Mouse (Mus musculus) stomach, embryonic 14.5 days (tissue): ENCODE data around the gene Hnrnpu. TPM values are rescaled to one million over a fixed set of nuclear protein-coding genes. Genes with fewer than 3 reads are reported as not detected.

Source experiments
- ATAC-seq: fragments of 200-750 bp; cut with Nextera tagmentation; 2 replicates; pipeline ENCODE4 v1.8.0; 2017; ENCODE audit warnings: low read depth, moderate TSS enrichment; ENCODE audit not compliant: insufficient number of reproducible peaks, insufficient read depth, low FRiP score
- H3K27ac ChIP-seq: fragments of 300-500 bp; sonication (generic); 2 replicates; pipeline ENCODE4 v1.5.1; 2014; ENCODE audit warnings: mild to moderate bottlenecking, low read length, moderate library complexity, mixed read lengths
- H3K27me3 ChIP-seq: fragments of 300-500 bp; sonication (generic); 2 replicates; pipeline ENCODE4 v1.6.1; 2014; ENCODE audit warnings: low read length, control low read depth, mixed read lengths; ENCODE audit not compliant: control insufficient read depth, insufficient read depth
- H3K36me3 ChIP-seq: fragments of 300-500 bp; sonication (generic); 2 replicates; pipeline ENCODE4 v1.6.1; 2014; ENCODE audit warnings: mild to moderate bottlenecking, control low read depth, low read length, moderate library complexity, mixed read lengths; ENCODE audit not compliant: control insufficient read depth, insufficient read depth
- H3K4me1 ChIP-seq: fragments of 300-500 bp; sonication (generic); 2 replicates; pipeline ENCODE4 v1.6.1; 2014; ENCODE audit warnings: low read length, control low read depth, mixed read lengths; ENCODE audit not compliant: control insufficient read depth, insufficient read depth
- H3K4me2 ChIP-seq: fragments of 300-500 bp; sonication (generic); replicated peaks from 2 replicates; pipeline ENCODE4 v1.6.1; 2014; ENCODE audit warnings: low read depth, low read length, control low read depth
- H3K4me3 ChIP-seq: fragments of 300-500 bp; sonication (generic); 2 replicates; pipeline ENCODE4 v1.5.1; 2014; ENCODE audit warnings: low read depth, low read length, control low read depth
- H3K9ac ChIP-seq: fragments of 300-500 bp; sonication (generic); replicated peaks from 2 replicates; pipeline ENCODE4 v1.6.1; 2014; ENCODE audit warnings: low read depth, mild to moderate bottlenecking, control low read depth, low read length, moderate library complexity, mixed read lengths
- H3K9me3 ChIP-seq: fragments of 300-500 bp; sonication (generic); 2 replicates; pipeline ENCODE4 v1.6.1; 2016; ENCODE audit warnings: low read depth, low read length, control low read depth; ENCODE audit not compliant: control insufficient read depth
- WGBS: fragments of 180-500 bp; shearing (Covaris S2); extraction: QIAGEN DNeasy Blood & Tissue Kit; methylation state at CpG from one replicate; pipeline ENCODE4 v1.1.7; 2014; 5-methylcytosine and 5-hydroxymethylcytosine counted together
- polyA plus RNA-seq: library from polyadenylated mRNA; unstranded; fragments of >200 nt; fragmentation: Nextera tagmentation; extraction: Ambion mirVana; gene quantifications from 2 replicates; pipeline ENCODE4 v1.2.1, GENCODE M21; 2014

The Hnrnpu gene
- polyA plus RNA-seq, 1 experiment from 2014 or later, result 364 TPM

GRCm38 (mm10) chr1:178321730-178322357 is 15.8 kb downstream of the Hnrnpu start:
- H3K27me3 ChIP-seq, result no peaks in the 10 kb centered on the region
- H3K4me3 ChIP-seq, result no peak overlapping the region
- no peak for ATAC-seq
- no peak overlapping the region for H3K27ac ChIP-seq
- 60% methylated on average over 4 of the region's 4 CpGs for WGBS
- peaks cover 59% of the 10 kb centered on the region for H3K36me3 ChIP-seq
- no peak overlapping the region for H3K4me2 ChIP-seq
- H3K4me1 ChIP-seq, result peaks cover 10% of the 10 kb centered on the region; the same call in 1 of the 2 replicates
- H3K9me3 ChIP-seq, result no peaks in the 10 kb centered on the region
- H3K9ac ChIP-seq, result no peak overlapping the region

- H3K9ac ChIP-seq, result peak overlapping the region; percentile 60; the same call in 1 of the 2 replicates
- H3K27me3 ChIP-seq, result no peaks in the 10 kb centered on the region
- H3K4me2 ChIP-seq, result peak overlapping the region; percentile 74
- no peaks in the 10 kb centered on the region for H3K9me3 ChIP-seq
- H3K27ac ChIP-seq, result peak overlapping the region; percentile 99; the same call in 1 of the 2 replicates
- ATAC-seq, result no peak
- H3K4me1 ChIP-seq, result peaks cover 10% of the 10 kb centered on the region; the same call in 1 of the 2 replicates
- peak overlapping the region; percentile 59 for H3K4me3 ChIP-seq
- peaks cover 52% of the 10 kb centered on the region for H3K36me3 ChIP-seq
- WGBS, result 42% methylated on average over 5 of the region's 5 CpGs
Observed at GRCm38 (mm10) chr1:178320723-178321590, 16.6 kb downstream of the Hnrnpu start.

- H3K4me3 ChIP-seq, result peak overlapping the region; percentile 59
- H3K9me3 ChIP-seq, result no peaks in the 10 kb centered on the region
- no peak for ATAC-seq
- H3K27me3 ChIP-seq, result no peaks in the 10 kb centered on the region
- peak overlapping the region; percentile 60 for H3K9ac ChIP-seq
- peak overlapping the region; percentile 99 for H3K27ac ChIP-seq
- peaks cover 10% of the 10 kb centered on the region; the same call in 1 of the 2 replicates for H3K4me1 ChIP-seq
- WGBS, result 12% methylated on average over 8 of the region's 8 CpGs
- peak overlapping the region; percentile 74 for H3K4me2 ChIP-seq
- H3K36me3 ChIP-seq, result peaks cover 45% of the 10 kb centered on the region
Observed at GRCm38 (mm10) chr1:178320038-178320722, 17.4 kb downstream of the Hnrnpu start.

GRCm38 (mm10) chr1:178319295-178320037 is 18.1 kb downstream of the Hnrnpu start:
- peak overlapping the region; percentile 99 for H3K27ac ChIP-seq
- peaks cover 38% of the 10 kb centered on the region for H3K36me3 ChIP-seq
- H3K9ac ChIP-seq, result peak overlapping the region; percentile 60
- peak overlapping the region; percentile 59 for H3K4me3 ChIP-seq
- under 1% methylated on average over 12 of the region's 12 CpGs for WGBS
- H3K9me3 ChIP-seq, result no peaks in the 10 kb centered on the region
- ATAC-seq, result peak; percentile 30; the same call in 1 of the 2 replicates
- peaks cover 10% of the 10 kb centered on the region; the same call in 1 of the 2 replicates for H3K4me1 ChIP-seq
- H3K4me2 ChIP-seq, result peak overlapping the region; percentile 74
- no peaks in the 10 kb centered on the region for H3K27me3 ChIP-seq

GRCm38 (mm10) chr1:178318389-178319184 is 19.0 kb downstream of the Hnrnpu start, which contains the start of gene Cox20:
Gene Cox20 (plus strand): TSS chr1:178319130.
- H3K9ac ChIP-seq, result peak within 1 kb of the TSS; percentile 60
- H3K4me1 ChIP-seq, result peaks cover 10% of the 10 kb centered on the region; the same call in 1 of the 2 replicates
- H3K36me3 ChIP-seq, result peaks cover 33% of the 10 kb centered on the region
- H3K4me2 ChIP-seq, result peak within 1 kb of the TSS; percentile 74
- no peaks in the 10 kb centered on the region for H3K27me3 ChIP-seq
- WGBS, result under 1% methylated on average over 82 of the region's 83 CpGs
- H3K27ac ChIP-seq, result peak within 1 kb of the TSS; percentile 99
- H3K9me3 ChIP-seq, result no peaks in the 10 kb centered on the region
- peak; percentile 94 for ATAC-seq
- H3K4me3 ChIP-seq, result peak within 1 kb of the TSS; percentile 59

GRCm38 (mm10) chr1:178318002-178318388 is 19.6 kb downstream of the Hnrnpu start:
- Histone ChIP-seq H3K4me3 (peak overlapping the region; percentile 59), H3K36me3 (peaks cover 27% of the 10 kb centered on the region), H3K9ac (peak overlapping the region; percentile 60)

GRCm38 (mm10) chr1:178317275-178318001 is 20.2 kb downstream of the Hnrnpu start:
- ATAC-seq, result no peak
- no peaks in the 10 kb centered on the region for H3K9me3 ChIP-seq
- WGBS, result 39% methylated on average over 10 of the region's 10 CpGs
- peaks cover 10% of the 10 kb centered on the region; the same call in 1 of the 2 replicates for H3K4me1 ChIP-seq
- peak overlapping the region; percentile 74 for H3K4me2 ChIP-seq
- peak overlapping the region; percentile 60 for H3K9ac ChIP-seq
- peak overlapping the region; percentile 59 for H3K4me3 ChIP-seq
- peak overlapping the region; percentile 99 for H3K27ac ChIP-seq
- peaks cover 21% of the 10 kb centered on the region for H3K36me3 ChIP-seq
- no peaks in the 10 kb centered on the region for H3K27me3 ChIP-seq

More at GRCm38 (mm10) chr1:178318002-178318388, 19.6 kb downstream of the Hnrnpu start:
- Histone ChIP-seq H3K4me1 (peaks cover 10% of the 10 kb centered on the region; the same call in 1 of the 2 replicates), H3K27me3 (no peaks in the 10 kb centered on the region), H3K27ac (peak overlapping the region; percentile 99), H3K4me2 (peak overlapping the region; percentile 74), H3K9me3 (no peaks in the 10 kb centered on the region)
- under 1% methylated on average over 17 of the region's 17 CpGs for WGBS
- ATAC-seq, result peak; percentile 70
